Comparison of ENCODE assay signal across 29 mouse cellular contexts in genomic region chr13:21395211-21395610, GRCm38 (mm10). TPM values are rescaled to one million over a fixed set of nuclear protein-coding genes. Genes with fewer than 3 reads are reported as not detected.
"Had no signal": no experiment of that assay in that cellular context is flagged by ENCODE, and none has a peak within 500 bp of the region (broad histone marks: within the 10 kb centered on the region; RNA-seq: fewer than 3 reads in every experiment).

No protein-coding gene starts in this region.

- H3K4me1 ChIP-seq: limb, embryonic 12.5 days; liver, embryonic 15.5 days; midbrain, embryonic 12.5 days had no signal

- H3K4me3 ChIP-seq: limb, embryonic 12.5 days; limb, embryonic 15.5 days; liver, embryonic 12.5 days; liver, embryonic 15.5 days; midbrain, embryonic 12.5 days; midbrain, embryonic 15.5 days; neural tube, embryonic 12.5 days; neural tube, embryonic 15.5 days had no signal

- DNase-seq: kidney, adult 18-20 months; kidney, postnatal 10 days; kidney, postnatal 4 days; left cerebral cortex, postnatal 4 days; lung, adult 2 months; lung, postnatal 14 days; right cerebral cortex, adult 18-20 months; right cerebral cortex, postnatal 14 days; right cerebral cortex, postnatal 4 days; thymus, adult 2 months; thymus, postnatal 14 days; thymus, postnatal 4 days had no signal

- H3K27ac ChIP-seq: limb, embryonic 12.5 days; limb, embryonic 15.5 days; liver, embryonic 12.5 days; liver, embryonic 15.5 days; macrophage; midbrain, embryonic 12.5 days; midbrain, embryonic 15.5 days; neural tube, embryonic 12.5 days; neural tube, embryonic 15.5 days; stomach, postnatal 0 days had no signal

RNA-seq across cellular contexts. Expression of gene Pgbd1, which starts 45.6 kb away (rescaled TPM):
- total RNA-seq: megakaryocyte, adult 5-6 weeks had no signal
- polyA plus RNA-seq: macrophage had no signal

RNA-seq across cellular contexts. Expression of gene Olfr1367, which starts 48.5 kb away (rescaled TPM):
- total RNA-seq: layer of hippocampus, adult 18-20 months; layer of hippocampus, postnatal 14 days; left cerebral cortex, adult 8-10 months; left cerebral cortex, postnatal 14 days; left cerebral cortex, postnatal 4 days; megakaryocyte, adult 5-6 weeks had no signal
- polyA plus RNA-seq: limb, embryonic 12.5 days; limb, embryonic 15.5 days; liver, embryonic 12.5 days; liver, embryonic 15.5 days; lung, adult 2 months; lung, embryonic 16.5 days; macrophage; midbrain, embryonic 12.5 days; midbrain, embryonic 15.5 days; neural tube, embryonic 12.5 days; neural tube, embryonic 15.5 days; stomach, embryonic 14.5 days; stomach, postnatal 0 days; thymus, adult 2 months had no signal
